Mouse (Mus musculus): ENCODE measurements at regions not wholly inside any gene's neighbourhood (a gene's known extent, or its start where the extent isn't known, plus 50 kb on each side); places are given as distances from the start of the nearest gene placed in this dataset.

DNA sequence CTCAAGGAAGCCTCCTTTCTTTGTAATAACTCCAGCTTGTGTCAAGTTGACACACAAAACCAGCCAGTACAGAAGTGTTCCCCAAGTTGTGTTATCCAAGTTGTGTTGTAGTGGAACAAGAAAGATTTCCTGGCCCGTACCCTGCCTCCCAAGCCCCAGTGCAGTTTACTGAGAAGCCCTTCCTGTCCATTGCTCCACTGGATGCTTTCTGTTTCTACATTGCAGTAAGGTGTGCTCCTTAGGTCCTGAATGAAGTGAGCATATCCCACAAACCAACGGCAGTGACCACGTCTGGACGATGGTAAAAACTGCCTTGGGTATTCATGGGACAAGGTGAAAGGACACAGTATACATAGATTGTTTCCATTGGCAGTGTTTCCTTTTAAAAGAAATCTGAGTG lies 94.9 kb downstream of the Rpap3 start:
- TF ChIP-seq GATA1 (IDR thresholded peaks at IDR 0.05; ENCODE audit: borderline replicate concordance, low read length) (no peak), CTCF (IDR thresholded peaks at IDR 0.05; ENCODE audit: low read depth, low read length) (no peak), GATA2 (IDR thresholded peaks at IDR 0.05; ENCODE audit: borderline replicate concordance, low read depth, low read length) (no peak), TAL1 (conservative IDR thresholded peaks at IDR 0.05; ENCODE audit: low read depth, low read length) (no peak)
